Mouse (Mus musculus) kidney, postnatal 36 days (tissue): Measurements from ENCODE around the gene Fam171a1.

ENCODE experiments used
- DNase-seq, 2 experiments: peaks; one replicate each; pipeline ENCODE4 v3.0.0; 2021 to 2022; ENCODE audit warnings: mixed read lengths in 2 of 2

The Fam171a1 gene

GRCm38 (mm10) chr2:3139065-3139464 is 25.0 kb downstream of the Fam171a1 start:
- no peak for DNase-seq

GRCm38 (mm10) chr2:3139578-3139977 is 25.6 kb downstream of the Fam171a1 start:
- DNase-seq: no peak

GRCm38 (mm10) chr2:3140585-3140984 is 26.6 kb downstream of the Fam171a1 start:
- DNase-seq: no peak

- no peak for DNase-seq
Measured at GRCm38 (mm10) chr2:3141804-3142203, 27.8 kb downstream of the Fam171a1 start.

DNA sequence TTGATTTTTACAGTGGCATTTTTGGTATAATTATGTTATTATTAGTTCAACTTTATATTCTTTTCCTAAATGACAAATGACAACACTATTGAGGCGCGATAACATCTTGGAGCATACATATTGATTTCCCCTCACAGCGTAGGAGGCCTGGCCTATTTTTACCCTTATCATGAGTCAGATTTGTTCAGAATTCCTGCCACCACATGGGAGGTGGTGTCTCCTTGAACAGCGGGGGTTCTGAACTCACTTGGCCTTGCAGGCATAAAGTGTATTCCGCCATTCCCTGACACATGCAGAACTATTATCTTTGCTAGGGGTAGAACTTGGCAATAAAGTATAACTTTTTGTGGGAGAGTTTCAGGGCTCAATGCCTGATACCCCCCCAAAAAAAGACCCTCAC is 30.3 kb downstream of the Fam171a1 start:
- no peak for DNase-seq

DNA sequence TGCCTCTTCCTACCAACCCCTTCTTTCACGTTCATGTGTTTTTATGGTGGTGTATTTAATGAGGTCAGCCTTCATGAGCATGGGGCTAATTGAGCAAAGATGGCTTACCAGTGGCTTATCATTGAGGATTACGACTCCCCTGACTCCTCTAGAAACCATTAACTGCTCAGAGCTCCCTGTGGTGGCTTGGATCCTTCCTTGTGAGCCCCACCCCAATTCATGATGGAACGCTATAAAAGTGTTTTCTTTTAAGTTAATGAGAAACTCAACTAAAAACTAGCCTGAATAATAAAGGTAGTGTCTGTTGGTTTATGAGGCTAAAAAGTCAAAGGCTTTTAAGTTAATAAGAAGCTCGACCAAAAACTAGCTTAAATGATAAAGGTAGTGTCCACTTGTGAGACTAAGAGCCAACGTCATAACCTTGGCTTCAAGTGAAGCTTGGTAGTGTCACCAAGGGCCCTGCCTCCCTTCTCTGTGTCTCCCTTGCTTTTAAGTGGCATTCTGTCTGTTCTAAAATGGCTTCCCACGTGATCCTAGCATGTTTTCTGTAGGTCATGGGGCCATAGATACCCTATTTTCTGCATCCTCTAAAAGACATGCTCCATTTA is 33.6 kb downstream of the Fam171a1 start:
- peak in 1 of 2 experiments; percentile 54 for DNase-seq

- DNase-seq: no peak
Measured at GRCm38 (mm10) chr2:3148731-3149130, 34.7 kb downstream of the Fam171a1 start.

- no peak for DNase-seq
Measured at GRCm38 (mm10) chr2:3150324-3150723, 36.3 kb downstream of the Fam171a1 start.

GRCm38 (mm10) chr2:3151336-3151735 is 37.3 kb downstream of the Fam171a1 start:
- no peak for DNase-seq

DNA sequence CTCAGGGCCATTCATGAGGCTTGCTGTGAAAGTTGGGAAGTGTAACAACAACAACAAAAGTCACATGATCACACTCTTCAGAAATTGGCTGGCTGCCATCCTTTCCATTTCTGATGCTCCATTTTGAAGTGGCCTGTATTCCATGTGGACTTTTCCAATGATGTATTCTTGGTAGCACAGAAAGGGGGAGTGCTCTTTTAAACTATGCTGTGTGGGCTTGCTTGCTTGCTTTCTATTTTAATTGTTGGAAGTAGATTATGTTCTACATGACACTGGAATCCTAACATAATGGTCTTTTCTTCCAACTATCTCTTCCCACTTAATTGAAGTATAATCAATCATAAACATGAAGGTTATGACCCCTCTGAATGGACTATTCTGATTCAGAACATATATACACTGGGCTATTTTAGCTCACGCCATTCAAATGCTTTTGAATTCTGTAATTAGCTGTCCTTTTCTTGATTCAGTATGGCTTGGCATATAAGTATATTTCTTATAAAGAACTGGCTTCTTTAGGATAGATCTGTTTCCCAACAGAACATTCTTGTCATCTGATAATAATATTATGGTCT is 40.2 kb downstream of the Fam171a1 start:
- no peak for DNase-seq

GRCm38 (mm10) chr2:3154986-3155385 is 41.0 kb downstream of the Fam171a1 start:
- DNase-seq: no peak

- no peak for DNase-seq
Measured at GRCm38 (mm10) chr2:3157030-3157429, 43.0 kb downstream of the Fam171a1 start.

GRCm38 (mm10) chr2:3157661-3158344 is 43.8 kb downstream of the Fam171a1 start:
- peak; percentile 28 to 41 for DNase-seq

- DNase-seq: no peak
Measured at GRCm38 (mm10) chr2:3158682-3159412, 44.8 kb downstream of the Fam171a1 start.

GRCm38 (mm10) chr2:3161578-3161977 is 47.6 kb downstream of the Fam171a1 start:
- peak; percentile 62 to 67 for DNase-seq

DNA sequence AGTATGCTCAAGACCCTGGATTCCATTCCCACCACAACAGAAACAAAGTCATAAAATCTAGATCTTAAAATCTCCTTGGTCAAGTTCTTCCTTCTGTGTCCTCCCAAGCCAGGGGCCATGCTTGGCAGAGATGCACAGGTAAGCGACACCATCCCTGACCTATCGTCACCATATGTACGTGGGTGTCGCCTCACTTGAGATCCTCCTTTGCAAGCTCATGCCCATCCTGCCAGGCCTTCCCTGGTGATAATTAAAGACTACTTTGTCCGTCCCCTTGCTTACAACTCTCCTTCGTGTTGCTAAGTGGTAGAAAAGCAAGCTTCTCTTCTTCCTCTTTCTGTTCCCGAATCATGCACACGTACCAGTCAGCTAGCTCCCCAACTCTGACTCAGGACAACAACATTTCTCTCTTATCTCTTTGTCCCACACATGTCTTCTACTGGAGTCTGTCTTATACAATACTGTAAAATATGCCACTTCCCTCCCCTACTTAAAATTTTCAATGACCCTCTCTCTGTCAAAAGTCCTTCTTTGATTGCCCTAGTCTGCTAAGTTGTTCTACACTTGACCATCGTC is 49.6 kb downstream of the Fam171a1 start:
- no peak for DNase-seq

- no peak for DNase-seq
Measured at GRCm38 (mm10) chr2:3165037-3165600, 51.1 kb downstream of the Fam171a1 start.

- peak; percentile 73 to 74 for DNase-seq
Measured at GRCm38 (mm10) chr2:3165890-3166605, 52.0 kb downstream of the Fam171a1 start.

- no peak for DNase-seq
Measured at GRCm38 (mm10) chr2:3168719-3169402, 54.8 kb downstream of the Fam171a1 start.

DNA sequence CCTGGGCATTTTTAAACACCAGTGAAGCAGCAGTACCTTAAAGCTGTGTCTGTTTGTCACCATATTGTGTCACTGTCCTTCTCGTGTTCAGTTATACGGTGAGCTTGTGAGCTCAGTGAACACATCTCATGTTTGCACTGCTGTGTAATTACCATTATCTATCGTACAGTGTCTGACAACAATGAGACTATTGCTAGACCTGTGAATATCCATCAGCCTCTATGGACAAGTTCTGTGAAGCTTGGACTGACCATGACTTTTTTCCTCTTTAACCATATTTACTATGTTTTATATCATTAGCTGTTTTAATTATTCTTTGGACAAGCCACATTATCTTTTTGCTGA is 55.4 kb downstream of the Fam171a1 start:
- no peak for DNase-seq

DNA sequence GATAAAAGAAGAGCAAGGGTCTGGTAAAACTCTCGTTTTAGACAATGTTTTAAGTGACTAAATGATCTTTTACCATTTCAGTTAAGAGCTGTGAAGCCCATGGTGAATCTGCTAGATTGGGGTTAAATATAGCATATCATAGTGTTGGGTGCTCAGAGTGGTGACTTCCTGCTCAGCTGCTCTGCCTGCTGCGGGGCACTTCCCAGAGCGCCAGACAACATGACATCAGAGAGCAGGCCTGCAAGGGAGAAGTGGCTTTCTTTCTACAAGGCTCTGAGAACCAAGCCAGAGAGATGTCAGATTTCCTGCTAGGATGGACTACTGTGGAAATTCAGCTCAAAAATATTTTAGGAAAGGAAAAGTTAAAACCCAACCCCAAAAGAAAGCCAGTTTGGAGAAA is 57.8 kb downstream of the Fam171a1 start:
- no peak for DNase-seq

DNA sequence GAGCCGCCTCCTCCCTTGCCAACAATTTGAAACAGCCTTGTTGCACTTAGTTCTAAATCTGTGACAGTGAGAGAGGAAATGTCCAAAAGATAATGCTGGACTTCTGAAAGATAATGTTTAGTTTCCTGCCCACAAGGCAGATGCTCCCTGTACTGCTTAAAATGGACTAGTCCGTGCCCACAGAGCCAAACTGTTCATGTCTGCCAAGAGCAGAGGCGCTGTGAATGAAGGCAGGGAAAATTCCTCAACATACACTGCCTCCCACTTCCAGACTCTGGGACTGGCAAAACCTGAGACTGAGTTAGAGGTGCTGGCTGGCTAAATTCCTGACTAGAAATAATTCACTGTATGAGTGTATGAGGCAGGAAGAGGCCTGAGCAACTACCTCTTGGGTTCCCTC is 58.6 kb downstream of the Fam171a1 start:
- DNase-seq: peak in 1 of 2 experiments; percentile 18
